Mouse (Mus musculus): Measurements from ENCODE around the gene Thrb. TPM values are rescaled to one million over a fixed set of nuclear protein-coding genes. Genes with fewer than 3 reads are reported as not detected.

The Thrb gene
- total and polyA plus RNA-seq, 2 experiments from 2014 or later = 2.1 to 8.9 TPM

DNA sequence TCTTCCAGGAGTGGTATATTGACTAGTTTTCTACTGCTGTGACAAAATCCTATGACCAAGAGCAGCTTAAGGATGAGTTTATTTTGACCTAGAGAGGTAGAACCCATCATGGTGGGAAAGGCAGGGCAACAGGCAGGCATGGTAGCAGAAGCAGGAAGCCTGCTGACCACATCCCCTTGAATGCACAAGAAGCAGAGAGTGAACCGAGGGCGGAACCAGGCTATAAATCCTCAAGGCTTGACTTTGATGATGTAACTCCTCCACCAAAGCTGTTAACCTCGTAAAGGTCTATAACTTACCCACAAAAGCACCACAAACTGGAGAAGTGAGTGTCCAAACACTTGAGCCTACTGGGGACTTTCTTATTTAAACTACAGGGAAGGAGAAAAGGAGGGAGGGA lies 251.1 kb downstream of the Thrb start:
- Histone ChIP-seq H3K4me3 (ENCODE audit: low read depth, low read length) (no peak overlapping the region), H3K27me3 (ENCODE audit: insufficient read depth, low read length) (no peaks in the 10 kb centered on the region), H3K36me3 (ENCODE audit: insufficient read depth, low read length) (no peaks in the 10 kb centered on the region), H3K27ac (ENCODE audit: low read depth, low read length) (no peak overlapping the region), H3K4me1 (ENCODE audit: insufficient read depth, low read length) (no peaks in the 10 kb centered on the region), H3K9ac (replicated peaks; ENCODE audit: low read length, poor library complexity, severe bottlenecking) (no peak overlapping the region), H3K4me2 (ENCODE audit: low read depth, low read length, poor library complexity, severe bottlenecking) (no peak overlapping the region), H3K9me3 (ENCODE audit: low read length) (no peaks in the 10 kb centered on the region)
- TF ChIP-seq CTCF (IDR thresholded peaks at IDR 0.05) = no peak
- no peak for DNase-seq (ENCODE audit: low spot score)
- ATAC-seq (ENCODE audit: low FRiP score) = no peak
- 92% methylated on average over 3 of the region's 3 CpGs for WGBS

DNA sequence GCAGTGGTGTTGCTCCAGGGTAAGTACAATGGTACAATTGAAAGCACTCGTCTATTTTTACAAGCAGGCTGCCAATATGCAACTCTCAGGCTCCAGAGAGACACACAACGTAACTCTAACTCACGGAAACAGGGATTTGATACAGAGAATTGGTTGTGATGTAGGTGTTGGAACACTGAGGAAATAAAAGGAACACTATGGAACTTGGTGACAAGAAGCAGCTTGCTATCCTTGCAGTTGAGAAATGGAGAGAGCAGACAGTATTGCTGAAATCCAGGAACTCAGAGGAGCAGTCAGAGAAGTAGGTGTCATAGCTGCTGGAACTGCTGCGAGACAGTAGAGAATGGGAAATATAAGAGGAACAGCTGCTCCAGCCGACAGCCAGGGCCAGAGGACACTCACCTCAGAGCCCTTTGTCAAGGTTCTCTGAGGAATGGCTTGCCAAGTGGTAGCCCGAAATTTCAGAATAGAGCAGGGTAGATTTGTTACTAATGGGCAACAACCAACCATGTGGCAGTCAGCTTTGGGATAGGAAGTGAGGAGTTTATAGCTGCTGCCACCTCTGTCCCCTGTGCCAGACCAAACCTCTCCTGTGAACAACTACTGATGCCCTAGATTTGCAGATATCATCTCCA lies 252.6 kb downstream of the Thrb start:
- no peak for DNase-seq (ENCODE audit: low spot score)
- ATAC-seq (ENCODE audit: low FRiP score) = no peak
- TF ChIP-seq CTCF (IDR thresholded peaks at IDR 0.05) = no peak
- H3K4me1 ChIP-seq (ENCODE audit: insufficient read depth, low read length) = no peaks in the 10 kb centered on the region
- no peaks in the 10 kb centered on the region for H3K9me3 ChIP-seq (ENCODE audit: low read length)
- H3K4me3 ChIP-seq (ENCODE audit: low read depth, low read length) = no peak overlapping the region
- no peak overlapping the region for H3K27ac ChIP-seq (ENCODE audit: low read depth, low read length)
- H3K9ac ChIP-seq (replicated peaks; ENCODE audit: low read length, poor library complexity, severe bottlenecking) = no peak overlapping the region
- H3K27me3 ChIP-seq (ENCODE audit: insufficient read depth, low read length) = no peaks in the 10 kb centered on the region
- no peaks in the 10 kb centered on the region for H3K36me3 ChIP-seq (ENCODE audit: insufficient read depth, low read length)
- no peak overlapping the region for H3K4me2 ChIP-seq (ENCODE audit: low read depth, low read length, poor library complexity, severe bottlenecking)
- 67% methylated on average over 6 of the region's 6 CpGs for WGBS

DNA sequence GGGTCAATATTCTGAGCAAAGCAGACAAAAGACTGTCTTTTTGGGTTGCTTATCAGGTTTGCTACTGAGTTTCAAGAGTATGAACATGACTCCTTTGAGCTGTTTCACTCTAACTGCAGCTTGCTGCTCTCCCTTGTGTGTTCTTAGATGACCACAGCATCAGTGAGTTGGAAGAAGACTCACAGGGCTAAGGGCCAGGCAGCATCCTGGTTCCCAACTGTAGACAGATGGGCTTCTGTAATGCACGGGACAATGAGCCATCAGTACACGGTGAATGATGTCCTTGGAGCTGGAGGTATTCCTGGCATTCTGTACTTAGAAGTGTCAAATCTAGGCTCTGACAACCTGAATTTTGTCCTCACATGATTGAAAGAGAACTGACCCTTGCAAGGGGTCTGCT lies 255.5 kb downstream of the Thrb start:
- Histone ChIP-seq H3K9me3 (ENCODE audit: low read length) (no peaks in the 10 kb centered on the region), H3K36me3 (ENCODE audit: insufficient read depth, low read length) (no peaks in the 10 kb centered on the region)
- 85% methylated on average over 2 of the region's 2 CpGs for WGBS

GRCm38 (mm10) chr14:17916651-17917050 lies 256.6 kb downstream of the Thrb start:
- Histone ChIP-seq H3K27me3 (ENCODE audit: insufficient read depth, low read length) (no peaks in the 10 kb centered on the region), H3K9ac (replicated peaks; ENCODE audit: low read length, poor library complexity, severe bottlenecking) (no peak overlapping the region), H3K9me3 (ENCODE audit: low read length) (no peaks in the 10 kb centered on the region), H3K4me1 (ENCODE audit: insufficient read depth, low read length) (no peaks in the 10 kb centered on the region), H3K27ac (ENCODE audit: low read depth, low read length) (no peak overlapping the region), H3K4me2 (ENCODE audit: low read depth, low read length, poor library complexity, severe bottlenecking) (no peak overlapping the region), H3K36me3 (ENCODE audit: insufficient read depth, low read length) (no peaks in the 10 kb centered on the region), H3K4me3 (ENCODE audit: low read depth, low read length) (no peak overlapping the region)
- ATAC-seq (ENCODE audit: low FRiP score) = no peak
- no peak for DNase-seq (ENCODE audit: low spot score)
- TF ChIP-seq CTCF (IDR thresholded peaks at IDR 0.05) = no peak
- WGBS = 76% methylated on average over 2 of the region's 2 CpGs

More for the DNA sequence above, 255.5 kb downstream of the Thrb start:
- H3K4me1 ChIP-seq (ENCODE audit: insufficient read depth, low read length) = no peaks in the 10 kb centered on the region
- no peak for TF ChIP-seq CTCF (IDR thresholded peaks at IDR 0.05)
- no peak for DNase-seq (ENCODE audit: low spot score)
- H3K4me2 ChIP-seq (ENCODE audit: low read depth, low read length, poor library complexity, severe bottlenecking) = no peak overlapping the region
- no peaks in the 10 kb centered on the region for H3K27me3 ChIP-seq (ENCODE audit: insufficient read depth, low read length)
- H3K4me3 ChIP-seq (ENCODE audit: low read depth, low read length) = no peak overlapping the region
- H3K9ac ChIP-seq (replicated peaks; ENCODE audit: low read length, poor library complexity, severe bottlenecking) = no peak overlapping the region
- H3K27ac ChIP-seq (ENCODE audit: low read depth, low read length) = no peak overlapping the region
- ATAC-seq (ENCODE audit: low FRiP score) = no peak

DNA sequence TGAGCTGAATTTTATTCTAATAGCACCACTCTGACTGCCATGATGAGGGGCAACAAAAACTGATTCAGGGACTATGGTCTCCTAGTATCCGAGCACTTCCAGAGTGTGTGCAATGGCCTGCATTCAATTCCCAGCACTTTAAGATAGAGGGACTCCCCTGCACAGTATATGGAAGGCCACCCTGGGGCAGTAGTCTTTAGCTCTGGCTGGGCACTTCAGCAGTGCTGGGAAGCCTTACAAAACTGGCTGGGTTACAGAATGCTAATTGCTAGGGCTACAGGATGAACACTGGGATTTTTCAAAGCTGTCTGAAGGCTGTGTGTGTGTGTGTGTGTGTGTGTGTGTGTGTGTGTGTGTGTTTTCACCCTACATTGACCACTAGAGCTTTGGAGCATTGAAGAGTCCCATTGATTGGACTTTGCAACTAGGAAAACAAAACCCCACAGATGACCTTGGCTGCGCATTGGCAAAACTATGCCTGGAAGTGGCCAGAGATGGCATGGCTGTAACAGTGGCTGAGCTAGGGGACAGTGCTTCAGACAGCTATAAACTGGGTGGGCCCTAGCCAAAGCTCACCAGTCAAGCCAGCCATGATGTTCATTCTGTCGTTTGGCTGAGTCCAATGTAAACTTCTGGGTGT lies 257.2 kb downstream of the Thrb start:
- H3K9ac ChIP-seq (replicated peaks; ENCODE audit: low read length, poor library complexity, severe bottlenecking) = no peak overlapping the region
- WGBS = 62% methylated on average over 3 of the region's 3 CpGs
- H3K4me2 ChIP-seq (ENCODE audit: low read depth, low read length, poor library complexity, severe bottlenecking) = no peak overlapping the region
- TF ChIP-seq CTCF (IDR thresholded peaks at IDR 0.05) = no peak
- H3K27me3 ChIP-seq (ENCODE audit: insufficient read depth, low read length) = no peaks in the 10 kb centered on the region
- ATAC-seq (ENCODE audit: low FRiP score) = peak; percentile 51; the same call in 1 of the 2 replicates
- no peak overlapping the region for H3K4me3 ChIP-seq (ENCODE audit: low read depth, low read length)
- H3K4me1 ChIP-seq (ENCODE audit: insufficient read depth, low read length) = no peaks in the 10 kb centered on the region
- DNase-seq (ENCODE audit: low spot score) = peak; percentile 13
- no peak overlapping the region for H3K27ac ChIP-seq (ENCODE audit: low read depth, low read length)
- H3K9me3 ChIP-seq (ENCODE audit: low read length) = no peaks in the 10 kb centered on the region
- no peaks in the 10 kb centered on the region for H3K36me3 ChIP-seq (ENCODE audit: insufficient read depth, low read length)

DNA sequence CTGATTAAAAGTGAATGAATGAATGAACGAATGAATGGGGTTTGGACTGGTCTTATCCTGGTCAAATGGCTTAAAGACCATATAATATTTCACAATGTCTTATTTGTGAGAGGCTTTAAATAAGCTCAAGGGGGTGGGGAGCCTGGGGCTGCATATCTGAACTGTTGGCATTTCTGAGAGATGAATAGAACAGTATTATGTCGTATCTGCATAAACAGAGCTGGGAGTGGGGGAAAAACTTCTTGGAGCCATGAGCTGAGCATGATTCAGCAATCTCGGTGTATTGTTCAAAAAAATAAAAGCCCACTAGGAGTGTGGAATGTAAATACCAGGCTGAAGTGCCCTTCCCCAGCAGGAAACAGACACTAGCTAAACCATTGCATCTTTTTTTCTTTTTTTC lies 257.8 kb downstream of the Thrb start:
- Histone ChIP-seq H3K4me1 (ENCODE audit: insufficient read depth, low read length) (no peaks in the 10 kb centered on the region), H3K27me3 (ENCODE audit: insufficient read depth, low read length) (no peaks in the 10 kb centered on the region), H3K36me3 (ENCODE audit: insufficient read depth, low read length) (no peaks in the 10 kb centered on the region), H3K9ac (replicated peaks; ENCODE audit: low read length, poor library complexity, severe bottlenecking) (no peak overlapping the region), H3K27ac (ENCODE audit: low read depth, low read length) (no peak overlapping the region), H3K4me2 (ENCODE audit: low read depth, low read length, poor library complexity, severe bottlenecking) (no peak overlapping the region), H3K9me3 (ENCODE audit: low read length) (no peaks in the 10 kb centered on the region), H3K4me3 (ENCODE audit: low read depth, low read length) (no peak overlapping the region)
- no peak for TF ChIP-seq CTCF (IDR thresholded peaks at IDR 0.05)
- DNase-seq (ENCODE audit: low spot score) (peak; percentile 14), ATAC-seq (ENCODE audit: low FRiP score) (peak; percentile 48)
- WGBS = 15% methylated on average over 3 of the region's 3 CpGs
